Mouse (Mus musculus): ENCODE measurements at regions not wholly inside any gene's neighbourhood (a gene's known extent, or its start where the extent isn't known, plus 50 kb on each side); places are given as distances from the start of the nearest gene placed in this dataset.

GRCm38 (mm10) chr19:14835629-14836028, 237.8 kb upstream of the Tle4 start:
- TF ChIP-seq GATA1 (IDR thresholded peaks at IDR 0.05; ENCODE audit: borderline replicate concordance, low read length) (no peak), FLI1 (IDR thresholded peaks at IDR 0.05; ENCODE audit: low read length) (no peak)

Measured in megakaryocyte, embryonic 14.5 days (primary cell).